Mouse (Mus musculus) hindbrain, embryonic 12.5 days (tissue): Measurements from ENCODE around the gene Sh2b3. TPM values are rescaled to one million over a fixed set of nuclear protein-coding genes. Genes with fewer than 3 reads are reported as not detected.

Experiments
- ATAC-seq: fragments of 200-750 bp; cut with Nextera tagmentation; 2 replicates; pipeline ENCODE4 v1.8.0; 2017; ENCODE audit warnings: moderate TSS enrichment; ENCODE audit not compliant: low FRiP score
- H3K27ac ChIP-seq: fragments of 300-500 bp; sonication (generic); 2 replicates; pipeline ENCODE4 v1.5.1; 2016; ENCODE audit warnings: mild to moderate bottlenecking
- H3K27me3 ChIP-seq: fragments of 300-500 bp; sonication (generic); 2 replicates; pipeline ENCODE4 v1.6.1; 2016; ENCODE audit warnings: mild to moderate bottlenecking
- H3K36me3 ChIP-seq: fragments of 300-500 bp; sonication (generic); 2 replicates; pipeline ENCODE4 v1.6.1; 2016; ENCODE audit warnings: mild to moderate bottlenecking
- H3K4me1 ChIP-seq: fragments of 300-500 bp; sonication (generic); 2 replicates; pipeline ENCODE4 v1.6.1; 2016
- H3K4me2 ChIP-seq: fragments of 300-500 bp; sonication (generic); replicated peaks from 2 replicates; pipeline ENCODE4 v1.6.1; 2016; ENCODE audit warnings: mild to moderate bottlenecking
- H3K4me3 ChIP-seq: fragments of 300-500 bp; sonication (generic); 2 replicates; pipeline ENCODE4 v1.5.1; 2016; ENCODE audit warnings: mild to moderate bottlenecking
- H3K9ac ChIP-seq: fragments of 300-500 bp; sonication (generic); 2 replicates; pipeline ENCODE4 v1.6.1; 2016; ENCODE audit warnings: mild to moderate bottlenecking, moderate library complexity
- H3K9me3 ChIP-seq: fragments of 300-500 bp; sonication (generic); replicated peaks from 2 replicates; pipeline ENCODE4 v1.6.1; 2016; ENCODE audit warnings: mild to moderate bottlenecking
- WGBS: fragments of 180-500 bp; shearing (Covaris S2); methylation state at CpG from one replicate; pipeline ENCODE4 v1.1.7; 2016; 5-methylcytosine and 5-hydroxymethylcytosine counted together
- polyA plus RNA-seq: library from polyadenylated mRNA; unstranded; fragments of >200 nt; fragmentation: Nextera tagmentation; extraction: Ambion mirVana; gene quantifications from 2 replicates; pipeline ENCODE4 v1.2.1, GENCODE M21; 2016

The Sh2b3 gene
- polyA plus RNA-seq, 1 experiment from 2014 or later, result 11.4 TPM

DNA sequence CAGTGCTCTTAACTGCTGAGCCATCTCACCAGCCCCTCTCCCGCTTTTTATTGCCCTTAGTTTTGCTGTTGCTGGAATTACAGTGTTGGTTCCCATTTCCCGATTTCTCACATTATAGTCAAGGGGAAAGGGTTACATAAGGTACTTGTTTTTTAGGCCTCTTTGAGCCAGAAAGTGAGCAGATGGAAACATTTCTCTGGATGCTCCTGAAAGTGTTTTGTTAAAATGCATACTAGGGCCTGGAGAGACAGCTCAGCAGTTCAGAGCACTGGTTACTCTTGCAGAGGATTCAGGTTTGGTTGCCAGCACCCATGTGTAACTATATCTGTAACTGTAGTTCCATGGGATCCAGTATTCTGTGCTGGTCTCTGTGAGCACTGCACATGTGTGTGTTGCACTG is 29.2 kb downstream of the Sh2b3 start:
- Histone ChIP-seq H3K4me3 (no peak overlapping the region), H3K9ac (no peak overlapping the region), H3K4me2 (no peak overlapping the region), H3K4me1 (no peaks in the 10 kb centered on the region), H3K27me3 (no peaks in the 10 kb centered on the region), H3K36me3 (peaks cover 54% of the 10 kb centered on the region), H3K9me3 (no peaks in the 10 kb centered on the region), H3K27ac (no peak overlapping the region)
- 92% methylated on average over 2 of the region's 2 CpGs for WGBS
- no peak for ATAC-seq

GRCm38 (mm10) chr5:121807186-121807585 is 30.3 kb downstream of the Sh2b3 start:
- Histone ChIP-seq H3K4me1 (no peaks in the 10 kb centered on the region), H3K27ac (0 out of 2 replicates have a peak overlapping the region, but pooled peaks have one; percentile 23), H3K4me2 (no peak overlapping the region), H3K36me3 (peaks cover 54% of the 10 kb centered on the region), H3K27me3 (no peaks in the 10 kb centered on the region), H3K9me3 (no peaks in the 10 kb centered on the region), H3K9ac (no peak overlapping the region), H3K4me3 (no peak overlapping the region)
- 91% methylated on average over 3 of the region's 3 CpGs for WGBS
- no peak for ATAC-seq

DNA sequence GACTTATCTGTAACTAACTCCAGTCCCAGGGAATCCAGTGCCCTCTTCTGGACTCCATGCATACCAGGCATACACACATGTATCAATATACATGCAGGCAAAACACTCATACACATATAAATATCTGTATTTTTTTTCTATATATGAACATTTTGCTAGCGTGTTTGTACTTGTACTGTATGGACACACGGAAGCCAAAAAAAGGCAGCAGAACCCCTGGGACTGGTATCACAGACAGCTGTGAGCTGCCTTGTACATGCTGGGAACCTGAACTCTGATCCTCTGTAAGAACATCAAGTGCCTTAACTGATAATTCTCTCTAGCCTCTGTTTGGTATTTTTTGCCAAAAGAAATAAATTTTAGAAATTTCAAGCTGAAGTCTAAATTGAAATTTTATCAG is 39.0 kb downstream of the Sh2b3 start:
- no peaks in the 10 kb centered on the region for H3K27me3 ChIP-seq
- H3K4me2 ChIP-seq, result no peak overlapping the region
- no peaks in the 10 kb centered on the region for H3K9me3 ChIP-seq
- 94% methylated on average over 2 of the region's 2 CpGs for WGBS
- no peak overlapping the region for H3K27ac ChIP-seq
- H3K4me1 ChIP-seq, result no peaks in the 10 kb centered on the region
- H3K9ac ChIP-seq, result no peak overlapping the region
- peaks cover 72% of the 10 kb centered on the region for H3K36me3 ChIP-seq
- ATAC-seq, result no peak
- H3K4me3 ChIP-seq, result no peak overlapping the region

GRCm38 (mm10) chr5:121795800-121796199 is 41.6 kb downstream of the Sh2b3 start:
- Histone ChIP-seq H3K4me2 (no peak overlapping the region), H3K4me3 (no peak overlapping the region), H3K9me3 (no peaks in the 10 kb centered on the region), H3K9ac (no peak overlapping the region), H3K36me3 (peaks cover 66% of the 10 kb centered on the region), H3K27me3 (no peaks in the 10 kb centered on the region), H3K27ac (no peak overlapping the region), H3K4me1 (no peaks in the 10 kb centered on the region)
- WGBS, result 90% methylated on average over 3 of the region's 3 CpGs
- no peak for ATAC-seq

DNA sequence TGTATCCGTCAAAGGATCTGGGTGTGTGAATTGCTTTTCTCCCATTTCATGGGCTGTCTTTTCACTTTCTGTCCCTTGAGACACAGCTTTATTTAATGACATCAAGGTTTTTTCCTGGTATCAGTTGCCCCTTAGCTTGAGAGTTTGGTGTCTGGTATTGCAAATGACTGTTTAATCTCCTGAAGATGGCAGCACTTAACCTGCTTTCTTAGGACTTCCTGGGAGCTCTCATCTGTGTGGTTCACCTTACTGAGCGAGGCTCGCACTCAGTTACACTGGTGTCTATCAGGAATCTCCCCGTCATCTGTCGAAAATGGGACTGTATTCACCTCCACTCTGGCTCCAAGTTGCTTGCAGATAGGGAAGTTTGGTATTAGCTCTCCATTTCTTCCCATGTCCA is 46.4 kb downstream of the Sh2b3 start:
- H3K9me3 ChIP-seq, result no peaks in the 10 kb centered on the region
- H3K4me2 ChIP-seq, result no peak overlapping the region
- H3K9ac ChIP-seq, result no peak overlapping the region
- no peak for ATAC-seq
- peaks cover 54% of the 10 kb centered on the region for H3K36me3 ChIP-seq
- WGBS, result 95% methylated on average over 5 of the region's 5 CpGs
- no peak overlapping the region for H3K27ac ChIP-seq
- no peaks in the 10 kb centered on the region for H3K4me1 ChIP-seq
- H3K4me3 ChIP-seq, result no peak overlapping the region
- no peaks in the 10 kb centered on the region for H3K27me3 ChIP-seq

GRCm38 (mm10) chr5:121783862-121784500 is 53.5 kb downstream of the Sh2b3 start:
- H3K4me1 ChIP-seq, result no peaks in the 10 kb centered on the region
- H3K4me2 ChIP-seq, result no peak overlapping the region
- H3K27ac ChIP-seq, result no peak overlapping the region
- 80% methylated on average over 10 of the region's 10 CpGs for WGBS
- H3K9ac ChIP-seq, result no peak overlapping the region
- no peak overlapping the region for H3K4me3 ChIP-seq
- peaks cover 54% of the 10 kb centered on the region for H3K36me3 ChIP-seq
- H3K9me3 ChIP-seq, result no peaks in the 10 kb centered on the region
- no peak for ATAC-seq
- no peaks in the 10 kb centered on the region for H3K27me3 ChIP-seq

DNA sequence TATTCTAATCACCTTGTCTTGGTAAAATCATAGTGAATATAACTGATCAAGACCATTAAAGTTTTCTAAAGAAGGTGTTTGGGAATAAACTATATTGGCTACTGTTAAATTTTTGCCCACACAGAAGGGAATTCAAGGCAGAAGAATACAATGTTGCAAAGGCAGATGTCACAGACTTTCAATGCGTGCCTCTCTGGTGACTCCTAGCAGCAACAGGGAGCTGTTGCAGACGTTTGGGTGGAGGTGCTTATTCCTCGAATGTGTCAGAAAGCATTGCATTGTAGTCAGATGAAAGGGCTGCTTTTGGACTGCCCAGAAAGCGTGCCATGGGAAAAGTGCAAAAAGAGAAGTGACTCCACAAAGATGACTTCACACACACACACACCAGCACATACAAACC is 55.0 kb downstream of the Sh2b3 start:
- peaks cover 57% of the 10 kb centered on the region for H3K36me3 ChIP-seq
- H3K4me1 ChIP-seq, result no peaks in the 10 kb centered on the region
- ATAC-seq, result no peak
- 64% methylated on average over 4 of the region's 4 CpGs for WGBS
- no peaks in the 10 kb centered on the region for H3K27me3 ChIP-seq
- H3K27ac ChIP-seq, result no peak overlapping the region
- H3K4me2 ChIP-seq, result no peak overlapping the region
- H3K9ac ChIP-seq, result no peak overlapping the region
- no peaks in the 10 kb centered on the region for H3K9me3 ChIP-seq
- no peak overlapping the region for H3K4me3 ChIP-seq

GRCm38 (mm10) chr5:121780180-121780579 is 57.3 kb downstream of the Sh2b3 start:
- peaks cover 57% of the 10 kb centered on the region for H3K36me3 ChIP-seq
- WGBS, result 81% methylated on average over 5 of the region's 5 CpGs
- H3K4me3 ChIP-seq, result no peak overlapping the region
- no peaks in the 10 kb centered on the region for H3K27me3 ChIP-seq
- no peak overlapping the region for H3K27ac ChIP-seq
- H3K4me1 ChIP-seq, result no peaks in the 10 kb centered on the region
- no peak for ATAC-seq
- H3K9me3 ChIP-seq, result no peaks in the 10 kb centered on the region
- no peak overlapping the region for H3K9ac ChIP-seq
- no peak overlapping the region for H3K4me2 ChIP-seq

- no peak overlapping the region for H3K27ac ChIP-seq
Measured at GRCm38 (mm10) chr5:121778485-121779119, 58.8 kb downstream of the Sh2b3 start.

GRCm38 (mm10) chr5:121771611-121772010 is 65.8 kb downstream of the Sh2b3 start:
- Histone ChIP-seq H3K36me3 (peaks cover 45% of the 10 kb centered on the region), H3K9me3 (no peaks in the 10 kb centered on the region), H3K4me2 (no peak overlapping the region), H3K4me3 (no peak overlapping the region), H3K27ac (no peak overlapping the region), H3K9ac (no peak overlapping the region), H3K4me1 (no peaks in the 10 kb centered on the region; the same call in 1 of the 2 replicates), H3K27me3 (no peaks in the 10 kb centered on the region)
- no peak for ATAC-seq
- 91% methylated on average over 3 of the region's 3 CpGs for WGBS

More at GRCm38 (mm10) chr5:121778485-121779119, 58.8 kb downstream of the Sh2b3 start:
- Histone ChIP-seq H3K27me3 (no peaks in the 10 kb centered on the region), H3K9me3 (no peaks in the 10 kb centered on the region), H3K36me3 (peaks cover 61% of the 10 kb centered on the region), H3K4me1 (no peaks in the 10 kb centered on the region), H3K9ac (no peak overlapping the region), H3K4me3 (no peak overlapping the region), H3K4me2 (no peak overlapping the region)
- WGBS, result 84% methylated on average over 7 of the region's 7 CpGs
- ATAC-seq, result no peak

GRCm38 (mm10) chr5:121769827-121770226 is 67.6 kb downstream of the Sh2b3 start:
- Histone ChIP-seq H3K27ac (no peak overlapping the region), H3K9ac (no peak overlapping the region), H3K4me1 (no peaks in the 10 kb centered on the region; the same call in 1 of the 2 replicates), H3K36me3 (peaks cover 27% of the 10 kb centered on the region), H3K4me2 (no peak overlapping the region), H3K9me3 (no peaks in the 10 kb centered on the region), H3K27me3 (no peaks in the 10 kb centered on the region), H3K4me3 (no peak overlapping the region)
- 89% methylated on average over 7 of the region's 7 CpGs for WGBS
- no peak for ATAC-seq

DNA sequence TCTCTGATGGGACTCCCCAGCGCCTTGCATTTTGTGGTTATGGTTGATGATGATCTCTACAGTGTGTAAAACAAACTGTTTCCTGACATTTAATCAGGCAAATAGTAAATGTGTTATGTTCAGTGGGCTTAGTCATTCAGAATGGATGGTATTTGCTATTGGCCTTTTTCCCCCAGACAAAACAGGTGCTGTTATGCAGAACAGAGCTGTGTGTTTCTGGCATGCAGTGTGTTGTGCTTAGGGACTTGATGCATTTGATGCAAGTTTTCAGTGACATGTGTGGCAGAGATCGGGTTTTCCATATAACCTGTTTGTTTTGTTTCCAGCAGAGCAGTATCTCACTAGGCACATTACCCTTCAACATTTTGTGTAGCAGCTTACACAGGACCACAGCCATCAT is 69.9 kb downstream of the Sh2b3 start:
- H3K27me3 ChIP-seq, result no peaks in the 10 kb centered on the region
- H3K4me2 ChIP-seq, result no peak overlapping the region
- peaks cover 19% of the 10 kb centered on the region for H3K36me3 ChIP-seq
- H3K27ac ChIP-seq, result no peak overlapping the region
- no peak for ATAC-seq
- no peaks in the 10 kb centered on the region; the same call in 1 of the 2 replicates for H3K4me1 ChIP-seq
- H3K9ac ChIP-seq, result no peak overlapping the region
- H3K9me3 ChIP-seq, result no peaks in the 10 kb centered on the region
- 89% methylated on average over 2 of the region's 2 CpGs for WGBS
- H3K4me3 ChIP-seq, result no peak overlapping the region
